Mouse (Mus musculus) T-cell, adult 2 months (primary cell): ENCODE results near the gene Rwdd2b.
A peak's percentile ranks its signal among the peaks of the same experiment; 100 is the strongest.

ENCODE experiments used
- DNase-seq: peaks from one replicate; pipeline ENCODE4 v3.0.0; 2022; ENCODE audit warnings: low spot score

Rwdd2b gene

DNA sequence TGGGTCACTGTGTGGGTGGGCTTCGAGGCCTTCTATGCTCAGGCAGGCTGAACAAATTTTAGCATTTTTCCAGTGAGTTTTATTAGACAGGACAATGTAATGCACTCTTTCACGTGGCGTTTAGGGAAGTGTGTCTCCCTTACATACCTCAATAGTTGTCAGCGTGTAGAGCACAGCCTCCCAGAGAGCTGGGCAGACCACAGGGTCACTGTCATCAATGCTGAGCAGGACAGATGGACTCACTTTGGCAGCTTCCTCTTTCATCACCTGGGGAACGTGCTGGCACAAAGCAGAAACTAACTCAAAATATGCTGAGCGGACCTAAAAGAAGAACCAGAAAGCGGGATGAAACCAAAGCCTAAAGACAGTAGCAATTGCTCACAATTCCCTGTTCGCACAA, 19.7 kb downstream of the Rwdd2b start:
- no peak for DNase-seq

DNA sequence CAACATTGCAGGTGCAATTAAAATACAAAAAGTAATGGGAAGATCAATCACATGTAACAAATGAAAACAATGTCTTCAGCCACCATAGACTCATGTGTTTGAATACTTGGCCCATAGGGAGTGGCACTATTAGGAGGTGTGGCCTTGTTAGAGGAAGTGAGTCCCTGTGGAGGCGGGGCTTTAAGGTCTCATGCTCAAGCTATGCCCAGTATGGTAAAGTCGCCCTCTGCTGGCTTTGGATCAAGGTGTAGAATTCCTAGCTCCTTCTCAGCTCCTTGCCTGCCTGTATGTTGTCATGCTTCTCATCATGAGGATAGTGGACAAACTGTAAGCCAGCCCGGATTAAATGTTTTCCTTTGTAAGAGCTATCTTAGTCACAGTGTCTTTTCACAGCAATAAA, 35.4 kb downstream of the Rwdd2b start:
- peak; percentile 16 for DNase-seq

DNA sequence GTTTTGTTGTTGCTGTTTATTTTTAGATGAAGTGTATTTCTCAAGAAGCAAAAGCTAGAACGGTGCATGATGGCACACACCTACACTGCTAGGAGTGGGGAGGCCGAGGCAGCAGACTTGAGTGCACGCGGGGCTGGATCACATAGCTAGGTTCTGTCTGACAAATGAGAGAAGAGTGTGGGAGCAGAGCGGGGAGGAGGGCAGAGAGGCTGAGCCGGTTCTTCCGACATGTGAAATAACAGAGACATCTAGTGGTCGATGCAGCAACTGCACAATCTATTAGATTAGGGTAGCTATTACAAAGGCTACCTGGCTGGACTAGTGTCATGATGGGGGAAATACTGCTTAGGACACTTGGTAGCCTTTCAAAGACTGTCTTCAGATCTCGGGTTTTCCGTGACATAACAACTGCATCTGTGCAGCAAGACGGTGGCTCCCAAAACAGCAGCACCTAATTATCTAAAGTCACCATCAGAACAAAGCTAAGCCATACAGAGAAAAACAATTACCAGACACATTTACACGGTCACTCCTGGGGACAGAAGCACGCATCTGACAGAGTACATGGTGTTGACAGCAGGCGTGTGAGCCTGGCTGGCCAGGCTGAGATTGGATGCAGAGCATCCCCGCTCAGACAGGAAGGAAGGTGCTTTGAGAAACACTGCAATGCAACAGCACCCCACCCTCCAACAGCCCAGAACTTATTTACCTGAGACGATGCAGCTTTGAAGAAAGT, 46.4 kb downstream of the Rwdd2b start:
- DNase-seq, result peak; percentile 31

DNA sequence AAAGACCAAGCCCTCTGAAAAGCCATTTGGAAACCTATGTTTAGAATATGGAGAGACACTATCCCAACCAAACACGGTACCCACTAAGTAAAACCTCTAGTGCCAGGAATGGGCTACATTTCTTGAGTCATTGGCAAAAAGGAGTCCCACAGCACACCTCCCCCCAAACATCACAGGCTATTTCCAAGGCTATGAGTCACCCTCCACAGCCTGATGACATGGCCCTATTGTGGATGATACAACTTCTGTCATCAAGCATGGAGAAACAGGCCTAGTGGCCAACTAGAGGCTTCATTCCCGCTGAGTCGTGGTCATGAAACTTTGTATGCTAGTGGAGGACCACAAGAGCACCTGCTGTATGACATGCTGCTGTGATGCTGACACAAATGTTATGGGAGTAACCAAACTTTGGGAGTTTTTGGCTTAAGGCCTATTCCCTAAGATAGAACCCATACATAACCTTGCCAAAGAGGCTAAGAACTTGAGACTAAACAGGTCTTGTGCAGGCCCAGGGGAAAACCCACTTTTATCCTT, 52.9 kb downstream of the Rwdd2b start:
- DNase-seq, result no peak

DNA sequence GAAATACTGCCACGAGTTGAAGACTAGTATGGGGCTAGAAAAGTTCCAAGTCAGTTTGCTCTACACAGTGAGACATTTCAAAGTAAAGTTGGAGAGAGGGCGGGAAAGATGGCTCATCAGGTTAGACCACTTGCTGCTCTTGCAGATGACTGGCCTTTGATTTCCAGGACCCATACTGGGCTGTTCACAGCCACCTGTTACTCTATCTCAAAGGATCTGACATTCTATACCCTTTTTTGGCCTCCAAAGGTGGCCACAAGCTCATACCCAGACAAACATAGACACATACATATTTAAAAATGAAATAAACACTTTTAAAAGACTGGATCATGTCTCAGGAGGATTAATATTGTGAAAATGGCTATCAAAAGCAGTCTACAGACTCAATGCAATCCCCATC, 56.0 kb downstream of the Rwdd2b start:
- DNase-seq, result no peak
